Mouse (Mus musculus): ENCODE measurements around the gene Ppp1r12b.

Ppp1r12b gene

GRCm38 (mm10) chr1:134938233-134938632 is 17.5 kb downstream of the Ppp1r12b start:
- DNase-seq (ENCODE audit: low read depth): no peak

- no peak for DNase-seq (ENCODE audit: low read depth)
Observed at GRCm38 (mm10) chr1:134936335-134936734, 19.4 kb downstream of the Ppp1r12b start.

- DNase-seq (ENCODE audit: low read depth): no peak
Observed at GRCm38 (mm10) chr1:134932431-134932830, 23.3 kb downstream of the Ppp1r12b start.

GRCm38 (mm10) chr1:134919010-134919409 is 36.7 kb downstream of the Ppp1r12b start:
- DNase-seq (ENCODE audit: low read depth): no peak

GRCm38 (mm10) chr1:134915421-134915820 is 40.3 kb downstream of the Ppp1r12b start:
- DNase-seq (ENCODE audit: low read depth): no peak

- no peak for DNase-seq (ENCODE audit: low read depth)
Observed at GRCm38 (mm10) chr1:134913535-134913934, 42.2 kb downstream of the Ppp1r12b start.

GRCm38 (mm10) chr1:134911892-134912291 is 43.9 kb downstream of the Ppp1r12b start:
- no peak for DNase-seq (ENCODE audit: low read depth)

GRCm38 (mm10) chr1:134910037-134910436 is 45.7 kb downstream of the Ppp1r12b start:
- no peak for DNase-seq (ENCODE audit: low read depth)

- no peak for DNase-seq (ENCODE audit: low read depth)
Observed at GRCm38 (mm10) chr1:134909442-134909841, 46.3 kb downstream of the Ppp1r12b start.

- DNase-seq (ENCODE audit: low read depth): no peak
Observed at GRCm38 (mm10) chr1:134902051-134902619, 53.6 kb downstream of the Ppp1r12b start.

- DNase-seq (ENCODE audit: low read depth): no peak
Observed at GRCm38 (mm10) chr1:134896008-134896407, 59.7 kb downstream of the Ppp1r12b start.

- DNase-seq (ENCODE audit: low read depth): no peak
Observed at GRCm38 (mm10) chr1:134894803-134895202, 60.9 kb downstream of the Ppp1r12b start.

- DNase-seq (ENCODE audit: low read depth): no peak
Observed at GRCm38 (mm10) chr1:134891916-134892315, 63.8 kb downstream of the Ppp1r12b start.

- DNase-seq (ENCODE audit: low read depth): peak; percentile 38
Observed at GRCm38 (mm10) chr1:134889629-134890028, 66.1 kb downstream of the Ppp1r12b start.

- DNase-seq (ENCODE audit: low read depth): no peak
Observed at GRCm38 (mm10) chr1:134875800-134876199, 79.9 kb downstream of the Ppp1r12b start.

- DNase-seq (ENCODE audit: low read depth): no peak
Observed at GRCm38 (mm10) chr1:134872678-134873077, 83.1 kb downstream of the Ppp1r12b start.

- no peak for DNase-seq (ENCODE audit: low read depth)
Observed at GRCm38 (mm10) chr1:134866426-134866825, 89.3 kb downstream of the Ppp1r12b start.

- DNase-seq (ENCODE audit: low read depth): peak; percentile 62
Observed at GRCm38 (mm10) chr1:134865552-134865951, 90.2 kb downstream of the Ppp1r12b start.

- no peak for DNase-seq (ENCODE audit: low read depth)
Observed at GRCm38 (mm10) chr1:134860538-134860937, 95.2 kb downstream of the Ppp1r12b start.

- DNase-seq (ENCODE audit: low read depth): no peak
Observed at GRCm38 (mm10) chr1:134858344-134859053, 97.2 kb downstream of the Ppp1r12b start.

GRCm38 (mm10) chr1:134854325-134854982 is 101.3 kb downstream of the Ppp1r12b start:
- DNase-seq (ENCODE audit: low read depth): peak; percentile 81

GRCm38 (mm10) chr1:134852797-134853196 is 102.9 kb downstream of the Ppp1r12b start:
- DNase-seq (ENCODE audit: low read depth): no peak

GRCm38 (mm10) chr1:134851211-134851610 is 104.5 kb downstream of the Ppp1r12b start:
- DNase-seq (ENCODE audit: low read depth): no peak

Data from induced T-regulatory cell, adult 2 months (primary cell).